Mouse (Mus musculus) cortical plate, adult 2 months (tissue): ENCODE data around the gene Eif4h.

ENCODE experiments used
- CTCF ChIP-seq: fragments of 200-500 bp; IDR thresholded peaks from 2 replicates; pipeline ENCODE4 v1.5.1; 2011; ENCODE audit warnings: mild to moderate bottlenecking, control low read depth, low read length; ENCODE audit not compliant: insufficient read depth; ENCODE audit errors: extremely low read depth
- POLR2A ChIP-seq: fragments of 200-500 bp; IDR thresholded peaks from 2 replicates; pipeline ENCODE4 v1.6.1; 2011; ENCODE audit warnings: mild to moderate bottlenecking, low read length, control low read depth; ENCODE audit not compliant: insufficient read depth; ENCODE audit errors: extremely low read depth

- TF ChIP-seq POLR2A (no peak), CTCF (no peak)
These were observed 58.1 kb downstream of the Eif4h start, which contains the start of gene Rfc2 for GRCm38 (mm10) chr5:134581146-134581545.
